Mouse (Mus musculus) kidney, postnatal 36 days (tissue): Measurements from ENCODE around the gene Atf1.
A peak's percentile ranks its signal among the peaks of the same experiment; 100 is the strongest.

Experiments used
- DNase-seq, 2 experiments: peaks; one replicate each; pipeline ENCODE4 v3.0.0; 2021 to 2022; ENCODE audit warnings: mixed read lengths in 2 of 2

The Atf1 gene

GRCm38 (mm10) chr15:100227663-100228534, at the start of gene Atf1:
Atf1 (plus strand) TSS chr15:100227819.
- DNase-seq, result peak; percentile 91 to 97

DNA sequence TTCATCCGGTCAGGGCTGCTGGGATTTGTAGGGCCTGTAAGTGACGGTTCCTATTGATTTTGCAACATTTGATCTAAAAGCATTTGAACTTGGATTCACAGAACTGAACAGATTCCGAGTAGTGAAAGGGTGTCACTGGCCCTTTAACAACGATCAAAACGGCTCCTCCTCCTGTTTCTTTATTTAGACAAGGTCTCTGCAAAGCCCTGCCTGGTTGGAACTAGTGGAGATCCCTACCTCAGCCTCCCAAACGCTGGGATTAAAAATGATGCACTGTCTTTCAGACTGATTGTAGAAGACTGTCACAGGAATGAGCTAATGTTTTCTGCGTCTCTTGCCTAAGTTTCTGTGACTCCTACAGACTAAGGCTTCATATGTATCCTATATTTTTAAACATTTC, 49.1 kb upstream of the Atf1 start:
- DNase-seq, result no peak

DNA sequence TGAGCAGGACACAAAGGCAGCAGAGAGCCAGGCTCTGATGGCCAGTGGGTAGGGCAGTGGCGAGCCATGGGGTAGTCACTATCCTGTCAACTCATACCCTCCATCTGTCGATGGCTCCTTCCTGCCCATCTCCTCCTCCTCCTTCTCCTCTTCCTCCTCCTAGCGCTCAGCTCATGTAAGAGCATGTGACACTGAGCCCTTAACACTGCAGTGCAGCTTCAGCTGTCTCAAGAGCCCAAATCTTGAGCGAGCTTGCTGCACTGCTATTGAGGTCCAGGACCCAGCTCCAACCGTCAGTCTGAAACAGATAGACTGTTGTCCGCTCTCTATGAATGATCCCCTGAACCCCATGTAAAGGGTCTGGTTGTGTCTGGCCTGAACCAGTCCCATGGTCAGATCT, 47.9 kb upstream of the Atf1 start:
- no peak for DNase-seq

DNA sequence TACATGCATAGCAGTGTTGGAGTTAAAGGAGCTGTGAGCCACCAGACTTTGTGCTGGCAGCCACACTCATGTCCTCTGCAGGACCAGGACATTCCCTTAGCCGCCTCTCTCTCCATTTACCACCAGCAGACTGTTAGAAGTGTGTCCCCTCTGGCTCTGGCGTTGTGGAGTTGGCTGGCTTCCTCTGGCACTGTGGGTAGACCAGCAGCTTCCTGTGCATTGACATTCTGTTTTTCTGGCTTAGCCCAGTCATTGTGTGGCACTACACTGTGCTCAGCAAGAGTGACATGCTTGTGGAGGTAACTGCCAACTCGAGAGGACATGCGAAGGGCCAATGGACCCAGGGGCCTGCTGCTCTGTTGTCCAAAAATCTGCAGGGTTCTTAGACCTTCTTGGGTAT, 47.4 kb upstream of the Atf1 start:
- DNase-seq, result no peak

- no peak for DNase-seq
These were observed 45.8 kb upstream of the Atf1 start for GRCm38 (mm10) chr15:100181841-100182240.

GRCm38 (mm10) chr15:100182526-100183280, 44.9 kb upstream of the Atf1 start:
- no peak for DNase-seq

GRCm38 (mm10) chr15:100183510-100183909, 44.1 kb upstream of the Atf1 start:
- DNase-seq, result no peak

GRCm38 (mm10) chr15:100184821-100185496, 42.7 kb upstream of the Atf1 start:
- DNase-seq, result peak in 1 of 2 experiments; percentile 19

DNA sequence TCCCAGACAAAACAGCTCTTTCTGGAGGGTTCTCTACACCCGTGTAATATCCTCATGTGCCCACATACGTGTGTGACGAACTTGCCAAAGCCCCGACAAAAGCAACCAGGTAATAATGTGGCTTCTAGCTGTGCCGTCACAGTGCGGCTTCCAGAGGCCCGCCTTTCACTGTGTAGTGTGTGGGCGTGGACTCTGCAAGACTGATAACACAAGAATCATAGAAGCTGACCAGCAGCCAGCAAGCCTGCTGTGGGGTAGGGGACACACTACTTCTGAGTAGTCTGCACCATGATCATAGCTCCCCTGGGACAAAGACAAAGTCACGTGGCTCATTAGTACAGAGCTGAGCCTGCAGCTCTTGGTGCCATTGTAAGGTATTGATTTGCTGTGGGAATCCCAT, 41.4 kb upstream of the Atf1 start:
- DNase-seq, result no peak

GRCm38 (mm10) chr15:100186882-100187672, 40.5 kb upstream of the Atf1 start:
- no peak for DNase-seq

GRCm38 (mm10) chr15:100188542-100188941, 39.1 kb upstream of the Atf1 start:
- DNase-seq, result peak in 1 of 2 experiments; percentile 26

GRCm38 (mm10) chr15:100188962-100189404, 38.6 kb upstream of the Atf1 start:
- no peak for DNase-seq

DNA sequence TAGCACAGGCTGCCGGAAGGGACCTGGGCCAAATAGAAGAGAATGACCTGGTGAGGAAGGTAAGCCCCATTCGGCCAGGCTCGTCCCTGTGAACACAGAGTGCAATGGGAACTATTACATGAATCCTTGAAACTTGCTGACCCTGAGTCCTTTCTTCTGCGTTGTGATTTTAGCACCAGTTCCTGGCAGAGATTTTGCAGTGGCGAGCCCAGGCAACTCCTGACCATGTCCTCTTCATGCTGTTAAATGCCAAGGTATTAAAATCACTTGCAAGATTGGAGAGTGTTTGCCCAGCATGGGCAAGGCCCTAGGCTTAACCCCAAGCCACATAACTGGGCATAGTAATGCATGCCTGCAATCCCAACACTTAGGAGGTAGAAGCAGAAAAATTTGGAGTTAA, 37.5 kb upstream of the Atf1 start:
- no peak for DNase-seq

DNA sequence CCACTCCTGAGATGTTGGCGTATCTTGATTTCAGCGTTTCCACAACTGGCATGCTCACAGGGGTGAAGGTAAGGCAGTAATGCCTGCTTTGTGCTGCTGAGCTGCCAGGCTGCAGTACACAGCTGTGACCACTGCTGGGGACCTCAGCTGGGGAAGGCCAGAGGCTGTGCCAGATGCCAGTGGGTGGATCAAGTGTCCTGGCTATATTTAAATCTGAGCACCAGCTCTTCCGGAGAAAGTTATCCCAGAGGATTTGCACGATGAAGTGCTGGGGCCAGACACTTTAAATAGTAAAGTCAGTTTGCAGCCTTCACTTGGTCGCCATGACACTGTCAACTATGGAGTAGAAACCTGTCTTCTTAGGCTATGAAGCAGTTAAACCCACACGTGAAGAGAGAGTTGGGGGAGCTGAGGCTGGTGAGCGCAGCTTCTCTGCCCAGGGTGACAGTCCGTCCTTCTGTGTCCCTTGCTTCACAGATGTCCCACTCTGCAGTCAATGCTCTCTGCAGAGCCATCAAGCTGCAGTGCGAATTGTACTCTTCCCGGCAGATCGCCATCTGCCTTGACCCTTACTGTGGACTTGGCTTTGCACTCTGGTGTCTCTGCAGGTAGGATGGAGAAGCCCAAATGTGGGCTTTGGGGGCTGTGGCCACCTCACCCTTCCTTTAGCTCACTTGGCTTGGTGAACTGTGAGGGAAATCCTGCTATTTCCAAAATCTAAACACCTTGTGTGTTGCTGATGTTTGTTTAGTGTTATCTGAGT, 28.5 kb upstream of the Atf1 start:
- DNase-seq, result no peak

GRCm38 (mm10) chr15:100199790-100200189, 27.8 kb upstream of the Atf1 start:
- peak; percentile 36 to 44 for DNase-seq

- no peak for DNase-seq
These were observed 25.8 kb upstream of the Atf1 start for GRCm38 (mm10) chr15:100201806-100202205.

DNA sequence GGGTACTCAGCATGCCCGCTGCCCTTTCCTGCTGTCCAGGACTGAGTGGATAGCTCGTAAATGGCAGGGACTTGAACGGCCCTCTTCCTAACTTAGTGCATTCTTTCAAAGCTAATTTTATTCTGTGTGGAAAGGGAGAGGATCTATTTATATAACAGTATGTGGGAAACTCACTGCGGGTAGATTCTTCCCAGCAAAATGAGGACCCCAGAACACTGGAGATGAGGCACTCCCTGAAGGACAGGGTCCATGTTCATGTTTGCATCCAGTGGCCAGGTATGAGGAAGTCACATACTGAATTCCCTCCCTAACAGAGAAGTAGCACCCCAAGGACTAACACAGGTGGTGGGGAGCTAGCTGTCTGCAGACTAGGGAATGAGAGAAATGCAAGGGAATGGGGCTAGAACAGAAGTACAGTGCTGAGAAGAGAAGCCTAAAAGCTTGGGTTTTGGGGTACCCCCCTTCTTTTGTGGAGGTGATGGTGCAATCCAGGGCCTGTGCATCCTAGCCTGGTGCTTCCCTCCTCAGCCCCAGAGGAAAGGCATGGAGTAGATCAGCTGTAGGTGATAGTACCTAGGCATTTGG, 25.1 kb upstream of the Atf1 start:
- DNase-seq, result no peak

GRCm38 (mm10) chr15:100204574-100204973, 23.0 kb upstream of the Atf1 start:
- DNase-seq, result peak in 1 of 2 experiments; percentile 7

DNA sequence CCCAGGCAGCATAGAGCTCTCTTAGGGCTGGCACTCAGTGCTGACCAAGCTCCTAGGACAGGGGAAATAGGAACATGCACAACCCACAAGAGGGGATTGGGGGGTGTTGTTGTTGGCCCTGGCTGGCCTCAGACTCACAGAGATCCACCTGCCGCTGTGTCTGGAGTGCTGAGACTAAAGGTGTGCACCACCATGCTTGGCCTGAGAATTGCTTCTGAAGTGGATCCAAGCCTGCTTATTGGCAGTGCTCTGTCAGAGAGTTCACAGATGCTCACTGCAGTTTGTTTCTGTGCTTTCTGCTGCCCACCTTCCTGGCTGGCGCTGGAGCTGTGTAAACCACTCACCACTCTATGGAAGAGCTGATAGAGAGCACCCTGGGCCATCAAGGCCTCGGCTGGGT, 17.6 kb upstream of the Atf1 start:
- no peak for DNase-seq

DNA sequence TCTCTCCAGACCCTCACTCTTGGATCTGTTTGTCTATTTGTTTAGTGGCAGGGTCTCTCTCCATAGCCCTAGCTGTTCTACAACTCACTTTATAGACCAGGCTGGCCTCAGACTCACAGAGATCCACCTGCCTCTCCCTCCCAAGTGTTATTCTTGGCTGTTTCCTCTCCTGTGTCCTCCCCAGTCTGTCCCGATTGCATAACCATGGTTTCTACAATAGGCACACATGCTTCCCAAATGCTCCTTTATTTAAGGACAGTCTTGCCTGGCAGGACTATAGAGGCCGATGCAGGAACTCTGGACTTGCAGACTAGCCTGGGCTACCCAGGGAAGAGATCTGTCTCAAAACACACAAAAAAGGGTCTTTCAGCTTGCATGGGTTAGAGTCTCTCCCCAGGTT, 14.3 kb upstream of the Atf1 start:
- no peak for DNase-seq

- no peak for DNase-seq
These were observed 12.5 kb upstream of the Atf1 start for GRCm38 (mm10) chr15:100215092-100215491.
